8 mouse cellular contexts compared by ENCODE assay signal in the genomic region with DNA sequence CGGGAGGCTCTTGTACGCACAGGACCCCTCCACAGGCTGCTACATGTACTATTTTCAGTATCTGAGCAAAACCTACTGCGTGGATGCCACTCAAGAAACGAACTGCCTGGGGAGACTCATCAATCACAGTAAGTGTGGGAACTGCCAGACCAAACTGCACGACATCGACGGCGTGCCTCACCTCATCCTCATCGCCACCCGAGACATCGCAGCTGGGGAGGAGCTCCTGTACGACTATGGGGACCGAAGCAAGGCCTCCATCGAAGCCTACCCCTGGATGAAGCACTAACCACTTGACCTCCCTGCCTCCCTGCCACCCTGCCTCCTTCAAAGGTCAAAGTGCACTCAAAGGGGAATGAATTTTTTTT. TPM values are rescaled to one million over a fixed set of nuclear protein-coding genes. Genes with fewer than 3 reads are reported as not detected.
DNase-seq lines count a peak whose midpoint lies in the region; ATAC-seq and TF ChIP-seq lines count a peak whose summit lies in the region.
"Not testable (repeated sequence)": the region's sequence is repeated elsewhere in the genome, so short reads cannot be mapped to it uniquely, and the experiment has no call there.

No protein-coding gene starts in this region.

- DNase-seq in hindbrain, postnatal 0 days (ENCODE audit: low spot score); limb, embryonic 10.5 days (ENCODE audit: low spot score); lung, embryonic 14.5 days: not testable (repeated sequence)

- not testable (repeated sequence) for H3K4me1 ChIP-seq in ES-Bruce4 (ENCODE audit: control insufficient read depth, insufficient read depth, low read length); heart, embryonic 12.5 days (replicated peaks); hindbrain, postnatal 0 days (ENCODE audit: insufficient read depth, low read length); lung, embryonic 14.5 days (ENCODE audit: insufficient read depth)
- H3K4me1 ChIP-seq in erythroblast, embryonic 14.5 days (ENCODE audit: control insufficient read depth) = peaks cover 62% of the 10 kb centered on the region
- H3K4me1 ChIP-seq in limb, embryonic 10.5 days = peaks cover 11% of the 10 kb centered on the region
- peaks cover 11% of the 10 kb centered on the region for H3K4me1 ChIP-seq in testis, adult 2 months (ENCODE audit: control insufficient read depth, insufficient read depth, low read length)

- H3K9ac ChIP-seq in ES-Bruce4 (ENCODE audit: low read depth, poor library complexity, severe bottlenecking) = 0 out of 2 replicates have a peak overlapping the region, but pooled peaks have one; percentile 30
- peak overlapping the region; percentile 71; the same call in 1 of the 2 replicates for H3K9ac ChIP-seq in heart, embryonic 12.5 days
- not testable (repeated sequence) for H3K9ac ChIP-seq in hindbrain, postnatal 0 days (replicated peaks; ENCODE audit: low read length)
- peak overlapping the region; percentile 41 for H3K9ac ChIP-seq in lung, embryonic 14.5 days

- WGBS in heart, embryonic 12.5 days = 33% methylated on average over 14 of the region's 14 CpGs
- WGBS in hindbrain, postnatal 0 days = 32% methylated on average over 14 of the region's 14 CpGs
- 35% methylated on average over 14 of the region's 14 CpGs for WGBS in limb, embryonic 10.5 days
- 24% methylated on average over 14 of the region's 14 CpGs for WGBS in lung, embryonic 14.5 days

- 0 out of 2 replicates have a peak overlapping the region, but pooled peaks have one; percentile 27 for H3K4me3 ChIP-seq in ES-Bruce4 (ENCODE audit: low read depth, low read length)
- H3K4me3 ChIP-seq in erythroblast, embryonic 14.5 days (replicated peaks) = peak overlapping the region; percentile 64
- peak overlapping the region; percentile 48 for H3K4me3 ChIP-seq in heart, embryonic 12.5 days
- peak overlapping the region; percentile 33 for H3K4me3 ChIP-seq in hindbrain, postnatal 0 days (ENCODE audit: low read length)
- peak overlapping the region; percentile 49 for H3K4me3 ChIP-seq in limb, embryonic 10.5 days
- H3K4me3 ChIP-seq in lung, embryonic 14.5 days (ENCODE audit: low read depth, low read length) = peak overlapping the region; percentile 28
- H3K4me3 ChIP-seq in testis, adult 2 months (ENCODE audit: control insufficient read depth, low read depth, low read length) = peak overlapping the region; percentile 57

- 0 out of 2 replicates have a peak, but pooled peaks have one; percentile 26 for ATAC-seq in heart, embryonic 12.5 days (ENCODE audit: insufficient number of reproducible peaks, low FRiP score)
- 0 out of 2 replicates have a peak, but pooled peaks have one; percentile 32 for ATAC-seq in hindbrain, postnatal 0 days
- peak; percentile 30; the same call in 1 of the 2 replicates for ATAC-seq in lung, embryonic 14.5 days (ENCODE audit: insufficient read depth)
- ATAC-seq in monocyte, adult 5-6 weeks (replicated peaks; ENCODE audit: insufficient number of reproducible peaks, low FRiP score, low TSS enrichment, poor library complexity, severe bottlenecking) = 0 out of 2 replicates have a peak, but pooled peaks have one; percentile 5

- H3K4me2 ChIP-seq in heart, embryonic 12.5 days = peak overlapping the region; percentile 81
- peak overlapping the region; percentile 65 for H3K4me2 ChIP-seq in hindbrain, postnatal 0 days (ENCODE audit: low read depth, low read length)
- peak overlapping the region; percentile 63 for H3K4me2 ChIP-seq in lung, embryonic 14.5 days

- H3K27ac ChIP-seq in ES-Bruce4 (ENCODE audit: insufficient read depth, low read length); testis, adult 2 months (ENCODE audit: control insufficient read depth, insufficient read depth, low read depth, low read length): not testable (repeated sequence)
- H3K27ac ChIP-seq in heart, embryonic 12.5 days (ENCODE audit: poor library complexity, severe bottlenecking) = peak overlapping the region; percentile 94; the same call in 1 of the 2 replicates
- H3K27ac ChIP-seq in hindbrain, postnatal 0 days = peak overlapping the region; percentile 48; the same call in 1 of the 2 replicates
- H3K27ac ChIP-seq in limb, embryonic 10.5 days = peak overlapping the region; percentile 75; the same call in 1 of the 2 replicates
- 0 out of 2 replicates have a peak overlapping the region, but pooled peaks have one; percentile 21 for H3K27ac ChIP-seq in lung, embryonic 14.5 days (ENCODE audit: low read depth)

- not testable (repeated sequence) for H3K9me3 ChIP-seq in ES-Bruce4 (replicated peaks; ENCODE audit: control insufficient read depth, insufficient read depth, low read length, poor library complexity, severe bottlenecking); erythroblast, embryonic 14.5 days (ENCODE audit: control insufficient read depth, low read length); heart, embryonic 12.5 days (replicated peaks); hindbrain, postnatal 0 days (ENCODE audit: low read length); limb, embryonic 10.5 days (replicated peaks); lung, embryonic 14.5 days (ENCODE audit: low read depth, low read length)

- TF ChIP-seq POLR2A in ES-Bruce4 (IDR thresholded peaks at IDR 0.05; ENCODE audit: insufficient read depth, low read length); testis, adult 2 months (IDR thresholded peaks at IDR 0.05; ENCODE audit: control insufficient read depth, low read depth, low read length): not testable (repeated sequence)

- TF ChIP-seq EP300 in ES-Bruce4 (IDR thresholded peaks at IDR 0.05; ENCODE audit: insufficient read depth, low read depth, low read length) = not testable (repeated sequence)

- not testable (repeated sequence) for TF ChIP-seq CTCF in ES-Bruce4 (IDR thresholded peaks at IDR 0.05; ENCODE audit: low read depth, low read length); hindbrain, postnatal 0 days (IDR thresholded peaks at IDR 0.05; ENCODE audit: low read depth); lung, embryonic 14.5 days (IDR thresholded peaks at IDR 0.05; ENCODE audit: low read depth); testis, adult 2 months (IDR thresholded peaks at IDR 0.05; ENCODE audit: control insufficient read depth, insufficient read depth, insufficient replicate concordance, low read depth, low read length)

- not testable (repeated sequence) for H3K27me3 ChIP-seq in ES-Bruce4 (ENCODE audit: control insufficient read depth, insufficient read depth, low read length, poor library complexity, severe bottlenecking); erythroblast, embryonic 14.5 days (ENCODE audit: control insufficient read depth); heart, embryonic 12.5 days (replicated peaks); hindbrain, postnatal 0 days (ENCODE audit: insufficient read depth, low read length); lung, embryonic 14.5 days (ENCODE audit: insufficient read depth, low read length); testis, adult 2 months (ENCODE audit: control insufficient read depth, insufficient read depth, low read length)
- H3K27me3 ChIP-seq in limb, embryonic 10.5 days (ENCODE audit: low read depth, poor library complexity, severe bottlenecking) = peaks cover 12% of the 10 kb centered on the region

- H3K36me3 ChIP-seq in ES-Bruce4 (ENCODE audit: control insufficient read depth, insufficient read depth, low read length, poor library complexity, severe bottlenecking); erythroblast, embryonic 14.5 days (ENCODE audit: control insufficient read depth); heart, embryonic 12.5 days; hindbrain, postnatal 0 days (ENCODE audit: insufficient read depth, low read length); limb, embryonic 10.5 days; lung, embryonic 14.5 days (ENCODE audit: insufficient read depth); testis, adult 2 months (ENCODE audit: control insufficient read depth, insufficient read depth, low read length): not testable (repeated sequence)

RNA-seq across cellular contexts. Expression of a gene that starts 21.9 kb away (rescaled TPM):
- 1.3 and 1.7 TPM in 2 replicates for polyA plus RNA-seq in ES-Bruce4 (2011; ENCODE audit: insufficient read depth, insufficient read length, low read depth, missing spikeins)
- polyA plus RNA-seq in erythroblast, embryonic 14.5 days (2012) = not detected in 2 replicates
- polyA plus RNA-seq in heart, embryonic 12.5 days (2016; fragmentation: Nextera tagmentation; extraction: Ambion mirVana) = 0.60 and 0.73 TPM in 2 replicates
- total RNA-seq in hindbrain, postnatal 0 days (2014; rRNA removed) = 0.16 and 0.43 TPM in 2 replicates
- polyA plus RNA-seq in hindbrain, postnatal 0 days (2015; fragmentation: Nextera tagmentation; extraction: Ambion mirVana) = 0.24 and 0.32 TPM in 2 replicates
- 0.29 and 0.53 TPM in 2 replicates for polyA plus RNA-seq in limb, embryonic 10.5 days (2016; fragmentation: Nextera tagmentation; extraction: Ambion mirVana)
- 0.30 and 0.39 TPM in 2 replicates for polyA plus RNA-seq in lung, embryonic 14.5 days (2014; fragmentation: Nextera tagmentation; extraction: Ambion mirVana)
- total RNA-seq in monocyte, adult 5-6 weeks (2017) = 5.9 to 10.5 TPM (median 6.7 TPM) in 3 replicates
- 0.08 and 0.10 TPM in 2 replicates for polyA plus RNA-seq in testis, adult 2 months (2012; rRNA removed)

RNA-seq across cellular contexts. Expression of a gene that starts 24.7 kb away (rescaled TPM):
- 50.7 and 51.3 TPM in 2 replicates for polyA plus RNA-seq in ES-Bruce4 (2011; ENCODE audit: insufficient read depth, insufficient read length, low read depth, missing spikeins)
- 15.1 and 15.6 TPM in 2 replicates for polyA plus RNA-seq in erythroblast, embryonic 14.5 days (2012)
- 115 TPM in 2 replicates for polyA plus RNA-seq in heart, embryonic 12.5 days (2016; fragmentation: Nextera tagmentation; extraction: Ambion mirVana)
- 47.0 and 51.2 TPM in 2 replicates for total RNA-seq in hindbrain, postnatal 0 days (2014; rRNA removed)
- 131 and 134 TPM in 2 replicates for polyA plus RNA-seq in hindbrain, postnatal 0 days (2015; fragmentation: Nextera tagmentation; extraction: Ambion mirVana)
- polyA plus RNA-seq in limb, embryonic 10.5 days (2016; fragmentation: Nextera tagmentation; extraction: Ambion mirVana) = 153 and 159 TPM in 2 replicates
- polyA plus RNA-seq in lung, embryonic 14.5 days (2014; fragmentation: Nextera tagmentation; extraction: Ambion mirVana) = 82.9 and 91.4 TPM in 2 replicates
- total RNA-seq in monocyte, adult 5-6 weeks (2017) = 14.6 to 25.9 TPM (median 16.7 TPM) in 3 replicates
- polyA plus RNA-seq in testis, adult 2 months (2012; rRNA removed) = 19.2 and 21.7 TPM in 2 replicates

RNA-seq across cellular contexts. Expression of a gene that starts 44.3 kb away (rescaled TPM):
- 1.9 and 2.5 TPM in 2 replicates for polyA plus RNA-seq in ES-Bruce4 (2011; ENCODE audit: insufficient read depth, insufficient read length, low read depth, missing spikeins)
- polyA plus RNA-seq in erythroblast, embryonic 14.5 days (2012) = not detected in 2 replicates
- 0.17 and 0.28 TPM in 2 replicates for polyA plus RNA-seq in heart, embryonic 12.5 days (2016; fragmentation: Nextera tagmentation; extraction: Ambion mirVana)
- total RNA-seq in hindbrain, postnatal 0 days (2014; rRNA removed) = 0.36 and 1.7 TPM in 2 replicates
- 1.0 and 1.3 TPM in 2 replicates for polyA plus RNA-seq in hindbrain, postnatal 0 days (2015; fragmentation: Nextera tagmentation; extraction: Ambion mirVana)
- polyA plus RNA-seq in limb, embryonic 10.5 days (2016; fragmentation: Nextera tagmentation; extraction: Ambion mirVana) = 0.11 TPM in 1 of 2 replicates, not detected in the other
- 0.14 TPM in 1 of 2 replicates, not detected in the other for polyA plus RNA-seq in lung, embryonic 14.5 days (2014; fragmentation: Nextera tagmentation; extraction: Ambion mirVana)
- not detected in 3 replicates for total RNA-seq in monocyte, adult 5-6 weeks (2017)
- polyA plus RNA-seq in testis, adult 2 months (2012; rRNA removed) = 3.7 and 4.7 TPM in 2 replicates

RNA-seq across cellular contexts. Expression of a gene that starts 45.2 kb away (rescaled TPM):
- polyA plus RNA-seq in ES-Bruce4 (2011; ENCODE audit: insufficient read depth, insufficient read length, low read depth, missing spikeins) = 46.4 and 53.9 TPM in 2 replicates
- polyA plus RNA-seq in erythroblast, embryonic 14.5 days (2012) = 2.8 and 3.2 TPM in 2 replicates
- 33.5 and 35.6 TPM in 2 replicates for polyA plus RNA-seq in heart, embryonic 12.5 days (2016; fragmentation: Nextera tagmentation; extraction: Ambion mirVana)
- total RNA-seq in hindbrain, postnatal 0 days (2014; rRNA removed) = 18.0 and 24.1 TPM in 2 replicates
- 26.3 and 27.9 TPM in 2 replicates for polyA plus RNA-seq in hindbrain, postnatal 0 days (2015; fragmentation: Nextera tagmentation; extraction: Ambion mirVana)
- 29.2 and 30.1 TPM in 2 replicates for polyA plus RNA-seq in limb, embryonic 10.5 days (2016; fragmentation: Nextera tagmentation; extraction: Ambion mirVana)
- 23.1 and 25.1 TPM in 2 replicates for polyA plus RNA-seq in lung, embryonic 14.5 days (2014; fragmentation: Nextera tagmentation; extraction: Ambion mirVana)
- 11.9 to 26.7 TPM (median 17.7 TPM) in 3 replicates for total RNA-seq in monocyte, adult 5-6 weeks (2017)
- 5.3 and 6.4 TPM in 2 replicates for polyA plus RNA-seq in testis, adult 2 months (2012; rRNA removed)
